Mouse (Mus musculus): Measurements from ENCODE around the gene Snx4. TPM values are rescaled to one million over a fixed set of nuclear protein-coding genes. Genes with fewer than 3 reads are reported as not detected.
"Not testable (repeated sequence)": the region's sequence is repeated elsewhere in the genome, so short reads cannot be mapped to it uniquely, and the experiment has no call there.

Gene Snx4
- polyA plus RNA-seq (2016; fragmentation: Nextera tagmentation; extraction: Ambion mirVana) = 83.0 and 90.1 TPM in 2 replicates

DNA sequence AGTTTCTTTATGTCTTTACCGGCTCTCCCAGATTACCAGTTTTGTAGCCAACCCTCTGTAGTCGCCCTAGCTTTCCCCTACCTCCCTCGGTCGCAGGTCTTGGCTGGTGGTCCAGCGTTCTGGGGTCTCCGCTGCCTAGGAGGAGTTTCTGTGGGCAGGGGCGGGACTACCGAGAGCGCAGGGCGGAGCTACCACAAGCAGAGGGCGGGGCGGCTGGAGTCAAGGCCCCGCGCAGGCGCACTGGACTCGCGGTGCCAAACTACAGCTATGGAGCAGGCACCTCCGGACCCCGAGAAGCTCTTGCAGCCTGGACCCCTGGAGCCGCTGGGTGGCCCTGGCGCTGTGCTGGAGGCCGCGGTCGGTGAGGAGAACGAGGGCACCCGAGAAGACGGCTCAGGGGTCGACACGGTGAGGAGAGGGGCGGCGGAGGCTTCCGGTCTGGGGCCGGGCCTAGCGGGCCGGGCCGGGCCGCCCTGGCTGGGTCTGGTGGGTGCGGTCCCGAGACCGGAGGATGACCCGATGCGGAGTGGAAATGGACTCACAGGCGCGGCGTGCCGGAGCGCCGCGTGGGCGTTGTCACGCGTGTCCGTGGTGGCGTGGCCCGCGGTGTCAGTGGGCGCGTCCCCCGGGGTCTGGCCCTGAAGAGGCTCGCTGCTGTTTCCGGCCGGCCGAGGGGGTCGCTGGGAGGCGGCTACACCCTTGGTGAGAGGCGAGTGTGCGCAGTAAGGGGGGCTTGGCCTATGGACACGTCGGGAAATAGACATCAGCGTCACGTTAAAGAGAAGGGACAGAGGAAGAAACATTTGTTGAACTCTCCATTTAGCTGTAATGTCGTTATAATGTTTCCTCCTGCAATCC is at the start of gene Snx4:
TSS of gene Snx4 (plus strand) at position 249 of the 858 bp plus-strand sequence.
- Histone ChIP-seq H3K27me3 (no peaks in the 10 kb centered on the region), H3K9me3 (replicated peaks) (no peaks in the 10 kb centered on the region), H3K9ac (peak within 1 kb of the TSS; percentile 94), H3K4me1 (peaks cover 16% of the 10 kb centered on the region), H3K27ac (peak within 1 kb of the TSS; percentile 85), H3K4me3 (peak within 1 kb of the TSS; percentile 96), H3K4me2 (replicated peaks) (peak within 1 kb of the TSS; percentile 76), H3K36me3 (no peaks in the 10 kb centered on the region)
- under 1% methylated on average over 68 of the region's 72 CpGs for whole genome bisulfite sequencing
- ATAC-seq (ENCODE audit: low FRiP score) = peak; percentile 95

DNA sequence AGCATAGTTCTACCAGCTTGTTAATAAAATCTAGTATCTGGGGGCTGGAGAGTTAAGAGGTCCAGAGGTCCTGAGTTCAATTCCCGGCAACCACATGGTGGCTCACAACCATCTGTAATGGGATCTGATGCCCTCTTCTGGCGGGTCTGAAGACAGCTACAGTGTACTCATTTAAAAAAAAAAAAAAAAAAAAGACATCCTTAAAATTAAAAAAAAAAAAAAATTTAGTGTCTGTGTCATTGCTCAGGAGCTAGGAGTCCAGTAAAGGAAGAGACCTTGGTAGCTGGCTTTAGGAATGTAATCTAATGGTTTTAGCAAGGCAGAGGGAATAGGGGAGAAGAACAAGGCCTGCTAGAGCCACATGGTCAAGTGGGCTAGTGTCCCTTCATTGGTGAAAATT is 40.4 kb upstream of the Snx4 start:
- no peak overlapping the region for H3K4me2 ChIP-seq (replicated peaks)
- H3K4me1 ChIP-seq = no peaks in the 10 kb centered on the region
- H3K9ac ChIP-seq = no peak overlapping the region
- no peaks in the 10 kb centered on the region for H3K27me3 ChIP-seq
- H3K36me3 ChIP-seq = peaks cover 66% of the 10 kb centered on the region
- H3K9me3 ChIP-seq (replicated peaks) = no peaks in the 10 kb centered on the region
- 80% methylated on average over 2 of the region's 2 CpGs for WGBS
- H3K4me3 ChIP-seq = no peak overlapping the region
- no peak overlapping the region for H3K27ac ChIP-seq
- no peak for ATAC-seq (ENCODE audit: low FRiP score)

DNA sequence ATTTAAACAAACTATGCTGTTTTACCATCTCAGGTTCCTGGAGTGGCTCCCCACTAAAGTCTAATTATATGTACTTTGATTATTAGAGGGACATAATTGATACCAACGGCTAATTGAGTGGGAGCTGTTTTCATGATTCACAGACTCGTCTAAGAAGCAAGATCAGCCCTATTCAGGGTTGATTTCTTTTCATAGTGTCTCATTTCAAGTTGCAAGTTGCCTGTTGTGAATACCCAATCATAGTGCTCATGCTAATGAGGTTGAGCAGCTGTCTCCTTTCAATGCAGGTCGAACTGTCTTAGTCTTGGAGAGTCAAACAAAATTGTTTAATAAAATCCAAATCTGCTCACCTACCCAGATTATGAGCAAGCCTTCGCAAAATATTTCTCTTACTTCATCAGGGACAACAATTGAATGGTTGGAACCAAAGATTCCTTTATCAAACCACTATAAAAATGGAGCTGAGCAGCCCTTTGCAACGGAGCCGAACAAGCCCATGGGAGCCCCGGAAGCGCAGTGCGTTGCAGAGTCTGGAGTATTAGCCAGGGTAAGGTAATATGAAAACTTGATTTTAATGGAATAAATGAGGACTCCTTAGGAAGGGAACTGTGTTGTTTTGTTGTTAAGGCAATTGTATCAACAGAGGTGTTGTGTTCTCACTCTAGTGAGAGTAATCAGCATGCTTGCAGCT is 34.8 kb upstream of the Snx4 start:
- Histone ChIP-seq H3K4me2 (replicated peaks) (no peak overlapping the region), H3K9me3 (replicated peaks) (no peaks in the 10 kb centered on the region), H3K36me3 (peaks cover 38% of the 10 kb centered on the region), H3K27ac (no peak overlapping the region), H3K4me1 (no peaks in the 10 kb centered on the region), H3K4me3 (no peak overlapping the region), H3K27me3 (no peaks in the 10 kb centered on the region), H3K9ac (no peak overlapping the region)
- no peak for ATAC-seq (ENCODE audit: low FRiP score)
- WGBS = 72% methylated on average over 9 of the region's 9 CpGs

DNA sequence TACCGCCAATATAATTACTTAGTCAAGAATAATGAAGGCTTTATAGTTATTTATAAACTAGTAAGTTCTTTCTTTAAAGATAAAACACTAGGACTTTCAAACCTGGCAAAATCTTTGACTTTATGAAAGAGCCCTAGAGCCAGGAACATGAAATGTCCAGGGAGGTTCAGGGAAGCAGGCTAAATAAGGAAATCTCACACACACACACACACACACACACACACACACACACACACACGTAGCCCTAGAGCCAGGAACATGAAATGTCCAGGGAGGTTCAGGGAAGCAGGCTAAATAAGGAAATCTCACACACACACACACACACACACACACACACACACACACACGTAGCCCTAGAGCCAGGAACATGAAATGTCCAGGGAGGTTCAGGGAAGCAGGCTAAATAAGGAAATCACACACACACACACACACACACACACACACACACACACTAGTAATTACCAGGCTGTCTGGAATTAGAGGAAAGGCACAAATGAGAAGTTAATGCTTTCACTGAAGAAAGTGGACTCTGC is 33.6 kb upstream of the Snx4 start:
- not testable (repeated sequence) for ATAC-seq (ENCODE audit: low FRiP score); H3K27ac ChIP-seq; H3K4me1 ChIP-seq; H3K4me2 ChIP-seq (replicated peaks); H3K9ac ChIP-seq; H3K27me3 ChIP-seq; H3K4me3 ChIP-seq; H3K9me3 ChIP-seq (replicated peaks)
- WGBS = 74% methylated on average over 2 of the region's 3 CpGs
- H3K36me3 ChIP-seq = peaks cover 30% of the 10 kb centered on the region

DNA sequence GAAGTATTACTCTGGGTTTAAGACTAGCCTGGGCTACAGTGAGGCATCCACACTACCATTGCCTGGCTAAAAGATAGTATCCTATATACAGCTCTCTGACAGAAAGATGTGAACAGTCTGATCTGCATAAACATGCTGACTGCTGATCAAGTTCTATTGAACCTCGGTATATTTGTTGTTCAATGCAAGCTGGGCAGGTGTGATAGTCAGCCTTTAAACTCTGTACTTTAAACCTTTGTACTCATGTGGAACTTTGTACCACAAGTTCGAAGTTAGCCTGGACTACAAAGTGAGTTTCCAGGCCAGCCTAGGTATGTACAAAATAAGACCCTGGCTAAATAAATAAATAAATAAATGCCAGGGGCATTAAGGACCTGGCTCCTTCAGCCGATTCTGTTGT is 28.8 kb upstream of the Snx4 start:
- Histone ChIP-seq H3K4me3 (no peak overlapping the region), H3K27me3 (no peaks in the 10 kb centered on the region), H3K27ac (no peak overlapping the region), H3K9me3 (replicated peaks) (no peaks in the 10 kb centered on the region), H3K4me2 (replicated peaks) (no peak overlapping the region), H3K4me1 (no peaks in the 10 kb centered on the region), H3K9ac (no peak overlapping the region), H3K36me3 (peaks cover 36% of the 10 kb centered on the region)
- 96% methylated on average over 3 of the region's 3 CpGs for WGBS
- no peak for ATAC-seq (ENCODE audit: low FRiP score)

DNA sequence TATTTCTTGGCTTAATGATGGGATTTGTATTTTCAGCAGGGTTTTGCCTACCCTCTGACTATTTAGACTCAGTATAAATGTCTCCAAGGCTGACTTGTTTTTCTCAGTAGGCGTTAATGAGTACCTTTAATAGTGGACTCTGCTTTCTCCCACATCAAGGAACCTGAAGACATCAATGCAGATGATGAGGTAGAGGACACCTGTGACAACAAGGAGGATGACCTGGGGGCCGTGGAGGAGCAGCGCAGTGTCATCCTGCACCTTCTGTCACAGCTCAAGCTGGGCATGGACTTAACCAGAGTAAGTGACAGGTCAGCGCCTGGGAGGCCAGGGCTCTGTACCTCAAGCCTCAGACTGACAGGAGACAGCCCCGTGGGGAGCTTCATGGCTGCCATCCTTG is 26.9 kb upstream of the Snx4 start:
- Histone ChIP-seq H3K27ac (no peak overlapping the region), H3K27me3 (no peaks in the 10 kb centered on the region), H3K36me3 (peaks cover 52% of the 10 kb centered on the region), H3K9me3 (replicated peaks) (no peaks in the 10 kb centered on the region), H3K9ac (no peak overlapping the region), H3K4me1 (no peaks in the 10 kb centered on the region), H3K4me2 (replicated peaks) (no peak overlapping the region), H3K4me3 (no peak overlapping the region)
- ATAC-seq (ENCODE audit: low FRiP score) = no peak
- WGBS = 92% methylated on average over 5 of the region's 5 CpGs

DNA sequence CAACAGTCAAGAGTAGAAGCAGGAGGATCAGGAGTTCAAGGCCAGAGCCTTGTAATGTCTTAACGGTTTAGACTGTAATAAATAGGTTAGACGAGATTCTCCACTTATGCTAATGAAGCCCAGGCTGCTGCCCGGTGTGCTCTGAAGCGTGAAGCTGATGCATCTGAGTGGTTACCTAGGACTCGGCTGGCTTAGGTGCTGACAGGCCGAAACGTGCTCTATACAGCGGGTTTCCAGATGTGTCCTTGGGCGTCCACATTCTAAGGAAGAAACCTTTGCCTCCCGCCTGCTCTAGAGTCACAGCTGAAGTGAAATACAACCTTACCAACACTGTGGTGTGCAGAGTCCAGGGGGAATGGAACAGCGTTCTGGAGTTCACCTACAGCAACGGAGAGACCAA is 17.1 kb upstream of the Snx4 start:
- no peaks in the 10 kb centered on the region for H3K27me3 ChIP-seq
- 76% methylated on average over 12 of the region's 12 CpGs for WGBS
- H3K4me2 ChIP-seq (replicated peaks) = no peak overlapping the region
- H3K9me3 ChIP-seq (replicated peaks) = no peaks in the 10 kb centered on the region
- no peak overlapping the region for H3K9ac ChIP-seq
- H3K4me3 ChIP-seq = no peak overlapping the region
- peaks cover 51% of the 10 kb centered on the region for H3K36me3 ChIP-seq
- H3K4me1 ChIP-seq = no peaks in the 10 kb centered on the region
- H3K27ac ChIP-seq = no peak overlapping the region
- no peak for ATAC-seq (ENCODE audit: low FRiP score)

DNA sequence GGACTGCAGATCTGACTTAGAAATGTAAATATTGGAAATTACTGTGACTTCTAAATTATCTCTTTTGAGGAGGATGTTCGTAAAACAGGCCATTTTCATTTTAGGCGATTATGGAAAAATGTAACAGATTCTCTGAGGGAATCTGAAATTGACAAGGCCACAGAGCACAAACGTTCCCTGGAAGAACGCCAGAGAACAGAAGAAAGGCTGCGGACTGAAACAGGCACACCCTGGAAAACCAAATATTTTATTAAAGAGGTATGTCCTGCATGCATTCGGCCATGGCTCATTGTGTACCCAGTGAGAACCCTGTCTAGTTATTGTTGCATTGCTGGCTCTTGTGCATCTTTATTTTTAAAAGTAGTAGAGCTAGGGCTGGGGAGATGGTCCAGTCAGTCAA is 15.1 kb upstream of the Snx4 start:
- Histone ChIP-seq H3K27ac (no peak overlapping the region), H3K4me2 (replicated peaks) (no peak overlapping the region), H3K4me3 (no peak overlapping the region), H3K9me3 (replicated peaks) (no peaks in the 10 kb centered on the region), H3K4me1 (no peaks in the 10 kb centered on the region), H3K27me3 (no peaks in the 10 kb centered on the region), H3K36me3 (peaks cover 59% of the 10 kb centered on the region), H3K9ac (no peak overlapping the region)
- no peak for ATAC-seq (ENCODE audit: low FRiP score)
- 89% methylated on average over 6 of the region's 6 CpGs for WGBS

DNA sequence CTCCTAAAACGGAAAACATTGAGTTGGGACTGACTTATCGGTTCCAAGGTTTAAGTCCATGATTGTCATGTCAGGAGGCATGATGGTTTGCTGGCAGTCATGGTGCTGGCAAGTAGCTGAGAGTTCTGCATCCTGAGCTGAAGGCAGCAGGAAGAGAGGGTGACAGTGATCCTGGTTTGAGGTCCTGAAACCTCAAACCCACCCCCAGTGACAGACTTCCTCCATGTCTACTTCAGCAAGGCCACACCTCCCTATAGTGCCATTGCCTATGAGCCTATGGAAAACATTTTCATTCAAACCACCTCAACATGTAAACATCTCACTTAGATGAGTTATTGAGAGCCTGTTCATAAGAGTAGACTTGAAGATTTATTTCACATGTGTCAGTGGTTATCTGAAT is 11.9 kb upstream of the Snx4 start:
- Histone ChIP-seq H3K4me3 (no peak overlapping the region), H3K9ac (no peak overlapping the region), H3K27me3 (no peaks in the 10 kb centered on the region), H3K36me3 (peaks cover 78% of the 10 kb centered on the region), H3K27ac (no peak overlapping the region), H3K4me2 (replicated peaks) (no peak overlapping the region), H3K9me3 (replicated peaks) (no peaks in the 10 kb centered on the region), H3K4me1 (no peaks in the 10 kb centered on the region)
- 94% methylated on average over 2 of the region's 2 CpGs for WGBS
- ATAC-seq (ENCODE audit: low FRiP score) = no peak

DNA sequence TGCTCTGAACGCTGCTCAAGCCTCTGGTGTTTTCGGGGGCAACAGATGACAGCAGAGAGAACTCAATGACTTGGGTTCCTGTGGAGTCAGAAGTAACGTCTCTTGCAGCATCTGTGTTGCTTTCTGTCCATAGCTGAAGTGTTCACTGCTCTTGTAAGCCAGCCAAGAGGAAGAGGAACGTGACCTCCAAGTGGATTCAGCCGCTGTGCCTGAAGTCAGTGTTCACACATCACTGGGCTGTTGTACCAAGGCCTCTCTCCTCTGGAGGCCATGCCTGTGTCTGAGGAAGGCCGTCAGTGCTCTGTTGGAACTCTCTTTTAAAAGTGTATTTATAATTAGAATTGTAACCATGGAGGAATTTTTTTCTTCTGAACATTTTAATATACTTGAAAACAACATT is 9.2 kb upstream of the Snx4 start:
- Histone ChIP-seq H3K36me3 (peaks cover 59% of the 10 kb centered on the region), H3K4me2 (replicated peaks) (no peak overlapping the region), H3K27ac (no peak overlapping the region), H3K27me3 (no peaks in the 10 kb centered on the region), H3K4me1 (no peaks in the 10 kb centered on the region), H3K9ac (no peak overlapping the region), H3K4me3 (no peak overlapping the region), H3K9me3 (replicated peaks) (no peaks in the 10 kb centered on the region)
- 91% methylated on average over 6 of the region's 6 CpGs for WGBS
- ATAC-seq (ENCODE audit: low FRiP score) = no peak

DNA sequence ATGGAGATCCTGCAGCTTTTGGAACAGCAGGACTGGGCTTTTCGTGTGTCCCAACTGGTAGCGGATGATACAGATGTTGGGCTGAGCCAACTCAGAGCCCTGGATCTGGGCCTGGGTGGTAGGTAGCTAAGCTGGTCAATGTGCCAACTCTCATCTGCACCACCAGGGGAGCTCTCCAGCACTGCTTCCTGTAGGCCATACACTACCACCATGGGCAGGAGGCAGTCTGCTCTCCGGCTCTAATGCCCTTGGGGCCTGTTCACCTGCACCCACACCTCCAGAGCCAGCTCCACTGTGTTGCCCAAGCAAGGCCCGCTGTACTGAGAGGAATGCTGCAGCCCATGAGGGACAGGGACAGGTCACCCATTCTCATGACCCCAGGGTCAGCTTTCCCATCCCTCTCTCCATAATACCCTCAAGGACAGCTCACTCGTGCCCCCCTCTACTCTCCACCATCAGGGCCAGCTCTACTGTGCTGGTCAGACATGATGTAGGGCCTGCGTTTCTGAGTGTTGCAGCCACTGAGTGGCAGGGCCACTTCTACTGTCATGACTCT is 7.0 kb upstream of the Snx4 start:
- Histone ChIP-seq H3K4me2 (replicated peaks) (no peak overlapping the region), H3K27ac (no peak overlapping the region), H3K9me3 (replicated peaks) (no peaks in the 10 kb centered on the region), H3K4me3 (no peak overlapping the region), H3K9ac (no peak overlapping the region), H3K27me3 (no peaks in the 10 kb centered on the region), H3K36me3 (peaks cover 43% of the 10 kb centered on the region), H3K4me1 (no peaks in the 10 kb centered on the region)
- ATAC-seq (ENCODE audit: low FRiP score) = no peak
- 81% methylated on average over 6 of the region's 6 CpGs for WGBS

DNA sequence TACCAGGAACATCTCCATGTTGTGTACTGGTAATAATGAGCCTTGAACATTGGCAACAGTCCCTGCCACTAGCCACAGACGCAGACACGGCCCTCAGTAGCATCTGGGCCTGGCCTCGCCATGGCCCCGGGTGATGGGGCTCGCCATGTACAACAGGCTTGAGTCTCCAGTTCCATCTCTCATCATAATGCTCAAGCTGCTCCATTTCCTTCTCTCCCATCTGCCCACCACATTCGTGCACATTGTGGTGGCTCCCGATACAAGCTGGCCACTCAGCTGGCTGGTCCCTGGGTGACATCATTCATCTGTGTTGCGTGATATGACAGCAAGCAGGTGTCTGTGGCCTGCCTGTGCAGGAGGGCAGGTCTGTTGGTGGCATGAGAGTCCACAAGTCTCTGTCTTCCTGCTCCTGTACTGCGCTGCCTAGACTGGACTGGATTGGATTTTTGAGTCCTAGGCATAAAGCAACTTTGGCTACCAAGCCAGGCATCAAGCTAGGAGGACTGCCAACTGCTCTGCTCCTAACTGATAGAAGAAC is 6.2 kb upstream of the Snx4 start:
- H3K4me1 ChIP-seq = no peaks in the 10 kb centered on the region
- H3K9me3 ChIP-seq (replicated peaks) = no peaks in the 10 kb centered on the region
- H3K27ac ChIP-seq = no peak overlapping the region
- H3K4me2 ChIP-seq (replicated peaks) = no peak overlapping the region
- no peak for ATAC-seq (ENCODE audit: low FRiP score)
- no peak overlapping the region for H3K9ac ChIP-seq
- no peak overlapping the region for H3K4me3 ChIP-seq
- WGBS = 93% methylated on average over 9 of the region's 9 CpGs
- no peaks in the 10 kb centered on the region for H3K27me3 ChIP-seq
- H3K36me3 ChIP-seq = peaks cover 35% of the 10 kb centered on the region
